Mouse (Mus musculus) myocyte (in vitro differentiated cells): Measurements from ENCODE around the gene Camta1. TPM values are rescaled to one million over a fixed set of nuclear protein-coding genes. Genes with fewer than 3 reads are reported as not detected.

ENCODE experiments used
- H3K27me3 ChIP-seq: one replicate; pipeline ENCODE4 v1.6.1; 2011; ENCODE audit not compliant: control insufficient read depth, insufficient read depth, insufficient read length
- H3K36me3 ChIP-seq: one replicate; pipeline ENCODE4 v1.6.1; 2011; ENCODE audit not compliant: control insufficient read depth, insufficient read depth
- H3K4me2 ChIP-seq: one replicate; pipeline ENCODE4 v1.6.1; 2011; ENCODE audit warnings: low read depth, control low read depth
- H3K4me3 ChIP-seq: one replicate; pipeline ENCODE4 v1.5.1; 2011; ENCODE audit warnings: mild to moderate bottlenecking, control low read depth, moderate library complexity
- H3K79me2 ChIP-seq: one replicate; pipeline ENCODE4 v1.6.1; 2011; ENCODE audit not compliant: control insufficient read depth, insufficient read depth
- H3ac ChIP-seq: one replicate; pipeline ENCODE4 v1.6.1; 2011; ENCODE audit not compliant: control insufficient read depth, insufficient read length
- CEBPB ChIP-seq: IDR thresholded peaks from 2 replicates; pipeline ENCODE4 v1.6.1; 2011; ENCODE audit warnings: mild to moderate bottlenecking, moderate library complexity; ENCODE audit not compliant: poor library complexity, insufficient read depth, severe bottlenecking
- E2F4 ChIP-seq: IDR thresholded peaks from one replicate; pipeline ENCODE4 v1.6.1; 2011; ENCODE audit warnings: mild to moderate bottlenecking, control low read depth, moderate library complexity; ENCODE audit not compliant: insufficient read depth
- MAX ChIP-seq: IDR thresholded peaks from one replicate; pipeline ENCODE4 v1.6.1; 2011; ENCODE audit warnings: low read depth, mild to moderate bottlenecking, control low read depth
- MYOD1 ChIP-seq, 3 experiments: IDR thresholded peaks; one replicate each; pipeline ENCODE4 v1.6.1; 2011; ENCODE audit warnings: control low read depth in 2 of 3, low read depth in 2 of 3, mild to moderate bottlenecking in 2 of 3, moderate library complexity in 1 of 3; ENCODE audit not compliant: insufficient read length in 2 of 3, control insufficient read depth in 1 of 3
- MYOG ChIP-seq, 3 experiments: IDR thresholded peaks; one replicate each; pipeline ENCODE4 v1.6.1; 2011; ENCODE audit warnings: control low read depth in 2 of 3, low read depth in 2 of 3, mild to moderate bottlenecking in 2 of 3; ENCODE audit not compliant: insufficient read length in 2 of 3, control insufficient read depth in 1 of 3, insufficient read depth in 1 of 3
- POLR2A ChIP-seq: IDR thresholded peaks from one replicate; pipeline ENCODE4 v1.6.1; 2011; ENCODE audit warnings: low read depth, mild to moderate bottlenecking, control low read depth, moderate library complexity; ENCODE audit not compliant: insufficient read length
- POLR2AphosphoS2 ChIP-seq: IDR thresholded peaks from one replicate; pipeline ENCODE4 v1.6.1; 2011; ENCODE audit warnings: low read depth, control low read depth; ENCODE audit not compliant: insufficient read length
- REST ChIP-seq: IDR thresholded peaks from one replicate; pipeline ENCODE4 v1.6.1; 2011; ENCODE audit warnings: mild to moderate bottlenecking, control low read depth, moderate library complexity; ENCODE audit not compliant: insufficient read depth, insufficient read length
- SRF ChIP-seq: IDR thresholded peaks from one replicate; pipeline ENCODE4 v1.6.1; 2011; ENCODE audit warnings: low read depth; ENCODE audit not compliant: control insufficient read depth, insufficient read length
- TCF12 ChIP-seq: IDR thresholded peaks from one replicate; pipeline ENCODE4 v1.6.1; 2011; ENCODE audit warnings: mild to moderate bottlenecking, control low read depth; ENCODE audit not compliant: poor library complexity, insufficient read depth, severe bottlenecking
- TCF3 ChIP-seq: IDR thresholded peaks from one replicate; pipeline ENCODE4 v1.6.1; 2011; ENCODE audit warnings: low read depth, control low read depth; ENCODE audit not compliant: insufficient read length
- USF1 ChIP-seq: IDR thresholded peaks from one replicate; pipeline ENCODE4 v1.6.1; 2011; ENCODE audit warnings: low read depth, mild to moderate bottlenecking, control low read depth, moderate library complexity
- polyA plus RNA-seq: library from polyadenylated mRNA; unstranded; fragments of >200 nt; fragmentation: generic; extraction: Trizol; gene quantifications from one replicate; pipeline ENCODE4 v1.2.1, GENCODE M21; 2012; ENCODE audit warnings: missing spikeins

The Camta1 gene
- polyA plus RNA-seq, 1 experiment, result 40.6 TPM

DNA sequence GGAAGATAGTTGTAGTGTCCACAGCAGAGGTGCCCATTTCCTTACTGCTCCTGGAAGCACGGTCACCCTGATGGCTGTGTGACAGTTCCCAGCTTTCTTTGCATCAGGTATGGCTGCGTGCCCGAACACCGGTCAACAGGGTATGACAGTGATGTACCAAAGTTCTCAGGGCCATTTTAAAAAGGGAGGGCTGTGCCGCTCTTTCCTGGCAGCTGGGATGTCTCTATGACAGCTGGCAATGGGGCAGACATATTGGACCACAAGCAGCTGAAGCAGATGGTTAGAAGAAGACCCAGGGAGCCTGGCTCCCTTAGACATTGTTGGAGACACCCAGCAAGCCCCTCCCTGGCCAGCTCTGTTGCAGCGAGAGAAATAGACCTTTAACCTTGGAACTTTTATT lies 649.7 kb downstream of the Camta1 start:
- TF ChIP-seq MAX (no peak), MYOG (IDR thresholded peaks at IDR 0.05; ENCODE audit: control insufficient read depth in 1 of 3, insufficient read depth in 1 of 3, insufficient read length in 2 of 3, low read depth in 2 of 3) (no peak), REST (no peak), POLR2AphosphoS2 (no peak), SRF (no peak), E2F4 (no peak), TCF3 (no peak), USF1 (no peak), POLR2A (no peak), MYOD1 (IDR thresholded peaks at IDR 0.05; ENCODE audit: control insufficient read depth in 1 of 3, insufficient read length in 2 of 3, low read depth in 2 of 3) (no peak), CEBPB (no peak), TCF12 (no peak)
- no peaks in the 10 kb centered on the region for H3K36me3 ChIP-seq

GRCm38 (mm10) chr4:151207566-151207965 lies 654.1 kb downstream of the Camta1 start:
- TF ChIP-seq SRF, result no peak
- no peak for TF ChIP-seq TCF12
- TF ChIP-seq TCF3, result no peak
- no peak for TF ChIP-seq POLR2AphosphoS2
- TF ChIP-seq MYOD1 (IDR thresholded peaks at IDR 0.05; ENCODE audit: control insufficient read depth in 1 of 3, insufficient read length in 2 of 3, low read depth in 2 of 3), result no peak
- no peak for TF ChIP-seq CEBPB
- no peak for TF ChIP-seq MAX
- TF ChIP-seq USF1, result no peak
- TF ChIP-seq E2F4, result no peak
- no peak for TF ChIP-seq REST
- no peak for TF ChIP-seq MYOG (IDR thresholded peaks at IDR 0.05; ENCODE audit: control insufficient read depth in 1 of 3, insufficient read depth in 1 of 3, insufficient read length in 2 of 3, low read depth in 2 of 3)
- TF ChIP-seq POLR2A, result no peak
- Histone ChIP-seq H3ac (no peak overlapping the region), H3K79me2 (no peaks in the 10 kb centered on the region), H3K27me3 (peaks cover under 1% of the 10 kb centered on the region), H3K4me3 (no peak overlapping the region), H3K4me2 (no peak overlapping the region), H3K36me3 (no peaks in the 10 kb centered on the region)

More for the DNA sequence above, 649.7 kb downstream of the Camta1 start:
- Histone ChIP-seq H3K79me2 (no peaks in the 10 kb centered on the region), H3ac (no peak overlapping the region), H3K4me2 (no peak overlapping the region), H3K27me3 (no peaks in the 10 kb centered on the region), H3K4me3 (no peak overlapping the region)

DNA sequence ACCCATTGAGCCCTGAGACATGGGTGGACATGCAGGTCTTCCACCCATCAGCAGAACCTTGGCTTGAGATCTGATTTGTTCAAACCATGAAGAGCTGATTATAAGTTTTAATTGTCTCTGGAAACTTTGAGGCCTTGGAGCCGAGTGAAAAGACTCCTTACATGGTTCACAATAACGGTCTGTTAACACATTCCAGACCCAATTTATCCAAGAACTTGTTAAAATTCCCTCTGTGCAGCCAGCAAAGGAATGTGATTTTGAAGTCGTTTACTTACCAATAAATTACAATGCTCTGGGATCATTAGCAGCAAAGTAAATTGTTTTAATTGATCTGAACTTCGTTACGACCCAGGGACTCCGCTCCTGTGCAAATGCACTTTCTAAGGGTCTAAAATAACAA lies 658.8 kb downstream of the Camta1 start:
- no peak overlapping the region for H3ac ChIP-seq
- no peaks in the 10 kb centered on the region for H3K79me2 ChIP-seq
- TF ChIP-seq TCF12 (no peak), TCF3 (no peak), POLR2A (no peak), SRF (no peak), CEBPB (no peak), REST (no peak), MAX (no peak)
- no peak overlapping the region for H3K4me3 ChIP-seq
- no peak overlapping the region for H3K4me2 ChIP-seq
- peaks cover 15% of the 10 kb centered on the region for H3K27me3 ChIP-seq
- H3K36me3 ChIP-seq, result no peaks in the 10 kb centered on the region

DNA sequence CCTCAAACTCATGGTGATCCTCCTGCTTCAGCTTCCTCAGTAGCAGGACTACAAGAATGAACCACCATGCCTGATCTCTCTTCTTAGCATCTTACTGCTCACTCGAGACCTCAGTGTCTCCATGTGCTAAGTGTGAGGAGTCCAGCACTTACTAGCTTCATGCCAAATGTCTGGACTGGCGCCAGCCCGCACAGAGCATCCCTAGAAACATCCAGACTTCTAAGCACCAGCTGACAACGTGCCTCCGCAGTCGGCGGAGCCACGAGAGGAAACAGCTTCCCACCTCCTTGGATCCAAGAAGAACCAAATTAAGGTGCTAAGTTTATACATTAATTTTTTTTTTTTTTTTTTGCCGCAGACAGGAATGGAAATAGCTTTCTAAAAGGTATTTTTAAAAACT lies 661.4 kb downstream of the Camta1 start:
- Histone ChIP-seq H3K79me2 (no peaks in the 10 kb centered on the region), H3K36me3 (no peaks in the 10 kb centered on the region), H3K27me3 (peaks cover 19% of the 10 kb centered on the region), H3K4me3 (no peak overlapping the region), H3K4me2 (no peak overlapping the region), H3ac (no peak overlapping the region)
- TF ChIP-seq TCF12, result no peak
- TF ChIP-seq POLR2A, result no peak
- TF ChIP-seq SRF, result no peak
- no peak for TF ChIP-seq USF1
- no peak for TF ChIP-seq MYOG (IDR thresholded peaks at IDR 0.05; ENCODE audit: control insufficient read depth in 1 of 3, insufficient read depth in 1 of 3, insufficient read length in 2 of 3, low read depth in 2 of 3)
- no peak for TF ChIP-seq TCF3
- no peak for TF ChIP-seq POLR2AphosphoS2
- no peak for TF ChIP-seq MYOD1 (IDR thresholded peaks at IDR 0.05; ENCODE audit: control insufficient read depth in 1 of 3, insufficient read length in 2 of 3, low read depth in 2 of 3)
- no peak for TF ChIP-seq CEBPB

DNA sequence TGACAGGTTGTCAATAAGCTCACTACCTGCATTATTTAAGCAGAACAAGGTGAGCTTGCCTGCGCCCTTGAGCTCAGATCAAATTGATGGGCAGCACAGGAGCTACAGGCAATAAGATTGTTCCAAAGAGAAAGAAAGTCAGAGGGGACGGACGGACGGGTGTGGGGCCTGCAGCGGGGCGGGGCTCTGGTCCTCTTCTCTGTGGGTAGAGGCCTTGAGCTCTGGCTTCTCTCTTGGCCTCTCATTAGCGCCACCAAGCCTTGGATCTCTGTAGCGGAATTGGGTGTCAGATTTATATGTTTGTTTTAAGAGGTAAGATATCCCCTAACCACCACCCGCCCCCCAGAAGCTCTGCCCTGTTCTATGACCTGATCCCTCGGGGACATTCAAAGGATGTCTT lies 666.5 kb downstream of the Camta1 start:
- H3K4me2 ChIP-seq, result no peak overlapping the region
- no peak overlapping the region for H3ac ChIP-seq
- H3K36me3 ChIP-seq, result no peaks in the 10 kb centered on the region
- no peak for TF ChIP-seq REST
- TF ChIP-seq MAX, result no peak
- TF ChIP-seq SRF, result no peak
- no peak overlapping the region for H3K4me3 ChIP-seq
- H3K79me2 ChIP-seq, result no peaks in the 10 kb centered on the region
- peaks cover 4% of the 10 kb centered on the region for H3K27me3 ChIP-seq
